Mouse (Mus musculus): Measurements from ENCODE around the gene Trio. TPM values are rescaled to one million over a fixed set of nuclear protein-coding genes. Genes with fewer than 3 reads are reported as not detected.

Trio gene
- total RNA-seq, 2 experiments from 2014 or later = 278 to 290 TPM

DNA sequence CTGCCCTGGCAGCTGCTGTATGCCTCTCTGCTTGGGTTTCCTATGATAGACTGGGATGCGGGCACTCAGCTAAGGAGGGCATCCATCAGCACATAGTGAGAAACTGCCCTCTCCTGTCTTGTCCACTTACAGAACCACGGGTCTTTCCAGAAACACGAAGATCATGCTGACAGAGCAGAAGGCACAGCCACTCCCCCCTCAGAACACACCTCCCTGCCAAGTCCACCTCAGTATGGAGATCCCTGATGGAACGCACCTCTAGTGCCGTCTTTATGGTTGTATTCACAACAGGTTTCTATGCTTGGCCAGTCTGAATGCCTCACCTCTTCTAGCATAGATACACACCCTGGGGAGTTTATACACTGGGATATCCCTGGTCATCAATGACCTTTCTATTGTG, 135.0 kb downstream of the Trio start:
- intact Hi-C loops (cut with DNase I) = no loop called here
- no peak for DNase-seq

DNA sequence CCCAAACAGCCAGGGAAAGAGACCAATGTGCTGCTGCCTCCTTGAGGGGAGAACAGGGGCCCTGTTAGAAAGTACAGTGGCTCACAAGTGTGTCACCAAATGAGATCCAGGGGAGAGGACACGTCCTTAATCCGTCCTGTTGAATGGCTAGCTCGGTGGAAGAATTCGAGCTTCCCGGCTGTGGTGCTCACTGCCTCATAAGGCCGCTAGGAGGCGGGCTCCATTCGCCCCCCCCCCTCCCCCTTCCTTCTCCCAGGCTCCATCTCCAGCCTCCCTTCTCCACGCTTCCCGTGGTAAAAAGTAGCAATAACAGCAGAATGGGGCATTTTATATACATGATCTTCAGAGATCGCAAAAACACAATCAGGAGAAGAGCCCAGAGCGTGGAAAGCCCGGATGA, 137.5 kb downstream of the Trio start:
- intact Hi-C loops (cut with DNase I) = no loop called here
- DNase-seq = no peak

DNA sequence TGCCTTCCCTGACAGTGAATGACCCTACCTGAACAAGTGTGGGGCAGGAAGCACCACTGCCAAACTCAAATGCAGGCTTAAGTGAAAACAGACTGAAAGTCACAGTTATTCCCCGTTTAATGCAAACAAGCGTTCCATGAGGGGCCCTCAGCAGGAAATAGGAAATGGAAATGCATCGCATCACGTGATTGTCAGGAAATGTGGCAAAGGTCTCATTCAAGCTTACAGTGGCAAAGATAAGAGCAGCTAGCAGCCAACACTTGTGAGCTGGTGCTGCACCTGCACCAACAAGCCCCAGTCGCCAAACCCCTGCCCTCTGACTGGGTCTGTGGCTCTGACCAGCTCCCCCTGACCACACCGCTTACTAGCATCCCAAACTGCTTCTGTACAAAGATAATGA, 138.7 kb downstream of the Trio start:
- DNase-seq = no peak
- intact Hi-C loops (cut with DNase I) = no loop called here

DNA sequence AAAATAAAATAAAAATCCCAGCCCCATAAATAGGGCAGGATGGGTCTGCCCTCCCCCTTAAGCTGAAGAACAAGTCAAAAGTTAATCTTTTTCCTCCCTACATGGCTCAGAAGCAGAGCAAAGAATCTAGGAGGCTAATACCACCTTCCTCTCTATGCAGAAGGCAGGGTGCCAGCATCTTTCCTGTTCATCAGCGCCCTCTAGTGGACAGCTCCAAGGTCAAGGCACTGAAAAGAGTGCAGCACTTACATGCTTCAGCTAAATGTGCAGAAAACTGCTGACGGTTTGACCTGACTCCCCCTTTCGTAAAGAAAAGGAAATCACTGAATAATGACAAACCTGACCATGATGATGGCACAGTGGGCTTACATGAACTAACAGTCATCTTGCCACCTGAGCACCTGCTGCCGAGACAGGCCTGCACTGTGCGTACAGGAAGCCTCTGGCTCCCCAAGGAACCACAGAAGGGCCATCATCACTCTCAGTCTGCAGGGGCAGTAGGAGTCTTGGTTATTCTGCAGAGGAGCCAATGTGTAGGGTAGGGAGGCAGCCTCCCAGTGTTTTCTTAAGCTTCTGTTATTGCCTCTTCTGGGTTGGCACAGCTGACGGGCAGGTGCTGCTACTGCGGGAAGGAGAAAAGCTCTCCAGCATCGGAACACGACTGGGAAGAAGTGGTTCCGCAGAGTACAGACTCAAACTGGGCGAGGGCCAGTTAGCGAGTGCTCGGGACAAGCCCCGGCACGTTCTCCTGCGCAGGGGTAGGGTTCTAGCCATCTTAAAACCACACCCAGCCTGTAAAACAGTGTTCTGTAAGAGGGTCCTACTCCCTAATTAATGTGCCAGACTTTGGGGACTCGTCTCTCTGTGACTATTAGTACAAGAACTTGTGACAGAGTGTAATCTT, 141.0 kb downstream of the Trio start:
- intact Hi-C loops (cut with DNase I) = no loop called here
- peak; percentile 80 for DNase-seq

DNA sequence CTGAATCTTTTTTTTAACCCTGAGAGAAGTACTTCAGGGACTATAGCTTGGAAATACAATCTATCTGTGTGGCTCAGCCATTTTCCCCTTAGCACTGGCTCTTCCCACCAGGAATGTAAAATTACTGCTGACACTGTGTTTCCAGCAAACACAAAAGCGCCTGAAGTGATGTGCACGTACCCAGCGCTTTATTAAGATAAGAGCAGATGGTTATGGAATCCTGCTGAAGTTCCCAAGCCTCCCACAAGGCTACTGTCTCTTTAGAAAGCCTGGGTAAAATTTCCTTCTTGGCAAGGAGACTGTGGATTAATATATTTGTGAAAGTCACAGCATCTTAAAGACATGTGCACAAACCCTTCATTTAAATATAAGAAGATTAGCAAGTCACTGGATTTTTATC, 141.8 kb downstream of the Trio start:
- intact Hi-C loops (cut with DNase I) = no loop called here
- no peak for DNase-seq

DNA sequence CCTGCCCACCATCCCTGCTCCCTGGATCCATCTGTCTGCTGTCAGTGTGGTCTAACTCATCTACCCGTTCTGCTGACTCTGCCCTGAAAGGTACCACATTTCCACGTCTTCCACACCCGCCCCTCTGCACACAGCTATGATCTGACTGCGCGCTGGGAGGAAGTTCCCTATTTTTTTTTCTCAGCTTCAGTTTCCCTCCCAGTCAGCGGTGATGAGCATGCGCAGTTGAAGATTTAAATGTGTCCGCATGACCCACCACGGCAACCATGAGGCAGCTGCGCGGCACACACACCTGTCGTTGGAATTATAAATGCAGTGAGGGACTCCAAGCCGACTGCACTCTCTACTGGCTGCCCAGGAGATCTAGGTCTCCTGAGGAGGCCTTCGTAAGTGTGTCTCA, 142.8 kb downstream of the Trio start:
- intact Hi-C loops (cut with DNase I) = no loop called here

DNA sequence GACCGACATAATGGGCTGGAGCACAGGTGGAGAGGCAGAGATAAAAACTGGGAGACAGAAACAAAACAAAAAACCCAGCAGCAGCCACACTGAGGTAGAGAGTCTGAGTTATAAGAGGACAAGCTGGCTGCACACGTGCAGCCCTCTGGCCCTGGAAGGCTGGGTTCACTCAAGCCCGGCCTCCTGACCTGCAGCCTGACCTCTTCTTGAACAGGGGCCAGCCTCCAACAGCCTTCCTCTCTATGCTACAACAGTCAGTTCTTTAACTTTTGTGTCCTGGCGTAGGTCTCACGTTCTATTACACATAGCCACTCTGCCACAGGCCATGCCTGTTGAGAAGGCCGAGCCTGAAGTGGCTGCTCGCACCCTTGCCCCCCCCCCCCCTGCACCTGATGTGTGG, 147.8 kb downstream of the Trio start:
- intact Hi-C loops (cut with DNase I) = no loop called here
- no peak for DNase-seq

More for the DNA sequence above, 142.8 kb downstream of the Trio start:
- DNase-seq = no peak

DNA sequence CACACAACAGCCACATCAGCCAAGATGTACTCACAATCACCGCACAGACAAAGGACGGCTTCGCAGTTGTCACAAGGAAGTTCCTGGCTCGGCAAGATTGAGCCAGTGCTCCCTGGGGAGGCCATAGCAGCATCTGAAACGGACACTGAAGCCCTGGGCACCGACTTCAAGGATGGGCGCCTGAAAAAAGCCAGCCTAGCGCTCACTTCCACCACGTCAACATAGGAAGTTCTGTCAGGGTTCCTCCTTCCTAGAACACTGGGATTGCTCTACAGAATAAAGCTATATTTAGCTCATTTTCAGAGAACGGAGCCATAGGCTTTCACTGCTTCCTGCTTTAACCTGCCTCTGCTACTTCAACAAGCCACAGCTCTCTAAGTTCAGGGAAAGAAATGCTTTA, 149.3 kb downstream of the Trio start:
- intact Hi-C loops (cut with DNase I) = no loop called here

DNA sequence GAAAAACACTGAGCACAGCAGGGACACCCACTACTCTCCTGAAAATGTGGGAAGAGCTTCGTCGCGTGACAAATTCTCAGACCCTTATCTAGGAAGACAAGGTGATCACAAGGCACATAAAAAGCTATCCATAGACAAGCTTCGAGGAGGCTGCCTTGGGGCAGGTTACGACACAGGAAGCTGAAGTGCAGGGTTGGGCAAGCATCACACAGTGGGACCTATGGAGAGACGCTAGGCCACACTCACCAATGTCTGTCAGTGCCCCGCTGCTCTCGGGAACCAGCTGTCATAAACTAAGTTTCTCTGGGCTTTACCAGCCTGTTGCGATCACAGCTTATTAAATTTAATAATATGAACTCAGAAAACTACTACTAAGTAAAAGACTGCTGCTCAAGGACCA, 149.9 kb downstream of the Trio start:
- no peak for DNase-seq
- intact Hi-C loops (cut with DNase I) = no loop called here

More for the DNA sequence above, 149.3 kb downstream of the Trio start:
- no peak for DNase-seq

DNA sequence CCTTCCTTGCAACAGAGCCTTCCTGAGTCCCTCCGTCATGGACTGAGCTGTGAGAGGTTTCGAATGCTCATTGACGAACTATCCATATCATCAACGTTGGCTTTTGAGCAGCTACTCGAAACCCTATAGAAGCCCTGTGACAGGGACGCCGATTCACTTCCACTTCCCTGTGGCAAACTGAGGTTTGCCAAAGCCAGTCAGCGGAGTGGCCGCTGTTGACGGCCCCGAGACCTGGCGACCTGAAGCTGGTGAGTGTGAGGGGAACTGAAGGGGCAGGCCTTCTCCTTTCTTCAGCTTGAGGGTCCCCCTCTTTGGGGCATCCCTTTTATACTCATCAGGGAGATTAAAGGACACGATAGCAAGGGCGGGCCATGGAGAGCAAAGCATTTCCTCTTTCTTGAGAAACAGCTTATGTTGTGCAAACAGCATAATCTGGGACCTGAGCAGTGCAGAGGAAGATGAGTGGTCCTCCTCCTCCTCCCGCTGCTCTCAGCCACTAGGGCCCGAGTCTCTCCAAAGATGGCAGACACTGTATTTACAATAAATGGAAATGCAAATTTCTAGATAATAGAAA, 151.8 kb downstream of the Trio start:
- intact Hi-C loops (cut with DNase I) = no loop called here
- DNase-seq = no peak

DNA sequence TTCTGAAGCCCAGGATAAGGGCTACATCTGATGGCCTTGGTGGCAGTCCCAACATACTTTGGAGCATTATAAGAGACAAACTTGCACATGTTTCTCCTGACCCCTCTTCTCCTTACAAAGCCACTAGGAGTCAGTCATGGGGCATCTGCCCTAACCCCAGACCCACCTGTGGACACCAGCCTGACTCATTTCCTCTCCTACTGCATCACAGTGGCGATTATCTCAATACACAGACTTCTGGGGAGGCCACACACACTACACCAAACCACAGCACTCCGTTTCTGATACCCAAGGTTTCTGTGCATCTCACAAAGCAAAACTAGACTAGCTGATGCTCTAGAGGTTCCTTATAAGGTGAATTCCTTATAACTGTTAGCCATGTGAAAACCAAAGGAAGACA, 153.4 kb downstream of the Trio start:
- DNase-seq = no peak
- intact Hi-C loops (cut with DNase I) = no loop called here

DNA sequence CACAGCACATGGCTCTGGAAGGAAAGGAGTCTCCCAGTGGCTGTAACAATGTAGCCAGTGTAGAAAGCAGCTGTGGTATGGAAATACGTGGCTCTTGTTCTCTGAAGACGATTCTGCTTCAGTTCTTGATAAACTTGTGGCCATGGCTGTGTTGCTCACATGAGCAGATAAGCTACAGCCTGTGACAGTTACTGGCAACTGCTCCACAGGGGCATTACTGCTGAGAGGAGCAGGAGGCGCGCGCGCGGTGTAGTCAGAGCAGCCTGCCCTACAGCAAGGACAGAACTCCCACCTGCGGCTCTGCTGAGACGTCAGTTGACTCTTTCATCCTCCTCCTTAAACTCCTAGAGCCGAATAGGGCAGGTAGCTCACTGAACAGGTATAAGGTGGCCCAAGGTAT, 153.9 kb downstream of the Trio start:
- no peak for DNase-seq
- intact Hi-C loops (cut with DNase I) = no loop called here

DNA sequence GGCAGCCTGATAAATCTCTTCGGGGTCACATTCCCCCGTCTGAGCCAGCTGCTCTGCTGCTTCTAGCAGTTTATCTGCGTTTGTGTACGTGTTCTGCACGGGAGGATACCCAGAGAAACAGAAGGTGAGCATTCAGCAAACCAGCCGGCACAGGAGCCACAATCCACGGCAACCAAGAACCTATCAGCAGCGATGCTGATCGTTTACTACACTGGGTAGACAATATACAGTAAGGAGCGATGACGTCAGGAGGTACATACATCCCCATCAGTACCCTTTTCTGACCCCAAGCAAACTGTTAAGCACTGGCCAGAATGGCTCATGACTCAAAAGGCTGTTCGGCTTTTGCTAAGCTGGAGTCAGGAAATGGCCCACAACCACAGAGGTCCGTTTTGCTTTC, 154.4 kb downstream of the Trio start:
- intact Hi-C loops (cut with DNase I) = no loop called here
- DNase-seq = no peak

DNA sequence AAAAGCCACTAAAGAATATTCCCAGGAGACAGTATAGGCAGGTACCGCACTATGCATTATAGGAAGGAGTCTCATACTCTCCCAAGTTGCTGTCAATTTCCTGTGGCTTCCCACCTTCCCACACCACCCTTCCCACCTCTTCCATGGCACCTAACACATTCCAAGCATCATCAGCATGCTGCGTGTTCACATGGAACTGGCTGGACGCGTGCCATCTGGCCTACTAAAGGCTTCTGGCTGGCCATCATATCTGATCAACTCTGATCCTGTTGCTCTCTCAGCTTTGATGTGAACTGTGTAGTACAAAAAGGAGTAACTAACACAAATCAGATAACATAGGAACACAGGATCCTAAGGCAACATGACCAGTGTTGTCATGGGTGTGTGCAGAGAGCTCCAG, 156.6 kb downstream of the Trio start:
- DNase-seq = peak; percentile 41
- intact Hi-C loops (cut with DNase I) = no loop called here

DNA sequence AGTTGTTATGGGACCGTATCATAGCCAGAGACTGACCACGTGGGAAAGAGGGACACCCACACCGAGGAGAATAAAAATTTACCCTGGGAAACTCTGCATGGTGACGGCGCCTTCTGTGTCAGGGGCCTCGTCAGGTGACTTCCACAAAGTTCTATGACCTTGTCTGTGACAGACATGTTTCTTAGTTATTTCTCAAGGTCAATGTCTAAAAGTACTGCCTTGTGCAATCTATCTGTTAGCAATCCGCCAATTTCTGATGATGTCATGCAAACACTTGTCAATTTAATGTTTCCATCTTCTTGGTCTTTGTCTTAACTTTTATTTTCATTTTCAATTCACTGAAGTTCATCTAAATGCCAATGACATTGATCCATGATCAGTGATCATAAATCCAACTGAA, 157.8 kb downstream of the Trio start:
- no peak for DNase-seq
- intact Hi-C loops (cut with DNase I) = no loop called here

DNA sequence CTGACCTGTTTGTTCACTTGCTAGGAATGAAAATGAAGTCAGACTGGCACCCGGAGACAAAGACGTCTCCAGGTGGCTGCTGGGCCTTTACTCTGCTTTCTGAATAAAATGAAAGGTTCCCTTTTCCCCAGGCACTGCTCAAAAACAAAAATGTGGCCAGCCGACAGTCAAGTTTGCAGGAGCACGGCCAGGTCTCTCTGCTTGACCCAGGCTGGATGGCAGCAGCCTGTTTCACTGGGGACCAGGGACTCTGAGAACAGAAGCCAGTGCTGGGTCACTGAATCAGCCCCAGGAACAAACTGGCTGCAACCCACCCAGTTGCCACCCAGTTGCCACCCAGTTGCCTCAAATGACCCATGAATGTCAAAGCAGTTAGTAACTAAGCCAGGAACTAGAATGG, 159.2 kb downstream of the Trio start:
- DNase-seq = no peak
- intact Hi-C loops (cut with DNase I) = no loop called here

DNA sequence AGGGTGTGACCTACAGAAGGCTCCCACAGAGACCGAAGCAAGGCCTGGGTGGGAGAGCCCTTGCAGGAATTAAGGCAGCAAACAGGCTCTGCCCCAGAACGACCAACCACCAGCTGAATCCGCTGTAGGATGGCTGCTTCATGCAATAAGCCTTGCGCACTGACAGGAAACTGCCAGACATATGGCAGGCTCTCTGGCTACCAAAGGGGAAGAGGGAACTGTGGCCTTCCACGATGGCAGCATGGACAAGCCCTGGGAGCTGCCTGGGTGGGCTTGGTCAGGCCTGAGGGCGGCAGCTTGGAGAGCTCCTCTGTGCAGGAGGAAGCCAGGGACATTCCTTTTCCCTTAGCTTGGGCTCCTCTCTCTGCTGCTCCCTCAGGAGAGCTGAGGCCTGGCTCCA, 159.6 kb downstream of the Trio start:
- intact Hi-C loops (cut with DNase I) = no loop called here
- DNase-seq = no peak

DNA sequence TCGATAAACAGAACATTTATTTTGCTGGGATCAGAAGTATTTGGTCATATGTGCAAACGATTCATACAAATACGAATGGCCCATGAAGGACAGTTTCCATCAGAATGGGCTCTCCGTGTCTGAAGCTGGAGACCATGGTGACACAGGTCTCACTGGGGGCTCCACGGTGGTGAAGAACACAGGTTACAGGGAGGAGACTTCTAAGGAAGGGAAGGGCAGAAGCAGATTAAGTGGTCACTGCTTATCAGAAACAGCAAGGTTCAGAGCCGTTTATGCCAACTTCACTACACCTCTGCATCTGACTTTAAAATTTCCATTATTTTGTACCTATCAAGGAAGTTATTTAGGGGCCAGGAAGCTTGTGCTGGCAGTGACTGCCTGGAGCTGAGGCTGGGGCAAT, 161.3 kb downstream of the Trio start:
- no peak for DNase-seq
- intact Hi-C loops (cut with DNase I) = no loop called here

DNA sequence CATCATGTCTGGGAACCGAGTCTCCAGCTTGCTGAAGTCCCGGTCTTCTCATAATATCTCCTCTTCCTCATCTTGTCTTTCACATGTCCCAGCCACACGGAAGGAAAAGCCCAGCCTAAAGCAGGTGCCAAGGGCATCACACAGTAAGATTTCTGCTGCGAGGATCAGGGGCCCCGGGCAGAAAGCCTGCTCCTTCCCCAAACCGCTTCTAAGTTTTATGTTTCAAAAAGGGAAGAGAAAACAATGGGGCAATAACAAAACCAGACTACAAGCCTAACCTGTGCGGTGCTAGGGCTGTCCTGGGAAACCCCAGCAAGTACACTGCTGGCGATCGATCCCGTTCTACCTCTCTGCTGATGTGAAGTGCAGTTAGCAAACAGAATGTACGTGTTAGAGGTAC, 162.7 kb downstream of the Trio start:
- DNase-seq = no peak
- intact Hi-C loops (cut with DNase I) = no loop called here

DNA sequence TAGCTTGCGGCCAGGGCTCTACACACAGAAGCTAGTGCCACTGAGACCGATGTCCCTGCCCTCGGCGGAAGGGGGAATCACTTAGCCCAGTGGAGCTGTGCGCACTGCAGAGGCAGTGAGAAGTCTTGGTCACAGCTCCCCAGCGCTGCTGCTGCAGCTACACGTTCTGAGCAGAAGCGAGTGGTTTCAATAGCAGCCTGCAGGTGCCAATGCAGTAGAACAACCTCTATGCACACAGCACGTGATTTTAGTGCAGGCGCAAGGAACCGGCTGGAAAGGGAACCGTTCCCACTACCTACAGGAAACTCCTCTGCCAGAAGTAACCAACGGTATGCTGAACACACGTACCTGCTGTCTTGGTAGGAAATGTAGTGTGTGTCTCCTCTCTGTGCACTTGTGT, 165.2 kb downstream of the Trio start:
- intact Hi-C loops (cut with DNase I) = no loop called here
- DNase-seq = no peak

DNA sequence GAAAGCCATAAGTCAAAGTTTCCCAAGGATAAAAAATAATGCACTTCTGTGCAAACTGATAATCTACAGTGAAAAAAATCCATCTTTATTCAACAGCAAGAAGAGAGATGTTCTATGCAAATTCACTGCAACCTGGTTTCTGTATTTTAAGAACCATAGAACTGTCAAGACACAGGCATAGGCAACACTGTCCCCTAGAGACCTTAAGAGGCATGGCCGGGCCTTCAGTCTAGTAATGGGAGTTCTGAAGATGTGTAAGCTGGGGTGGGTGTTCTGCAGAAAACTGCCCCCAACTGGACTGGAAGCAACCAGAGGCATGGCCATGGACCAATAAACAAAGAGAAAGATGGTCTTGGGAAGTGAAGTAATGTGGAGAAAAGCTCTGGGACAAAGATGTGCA, 166.1 kb downstream of the Trio start:
- intact Hi-C loops (cut with DNase I) = no loop called here
- DNase-seq = no peak

DNA sequence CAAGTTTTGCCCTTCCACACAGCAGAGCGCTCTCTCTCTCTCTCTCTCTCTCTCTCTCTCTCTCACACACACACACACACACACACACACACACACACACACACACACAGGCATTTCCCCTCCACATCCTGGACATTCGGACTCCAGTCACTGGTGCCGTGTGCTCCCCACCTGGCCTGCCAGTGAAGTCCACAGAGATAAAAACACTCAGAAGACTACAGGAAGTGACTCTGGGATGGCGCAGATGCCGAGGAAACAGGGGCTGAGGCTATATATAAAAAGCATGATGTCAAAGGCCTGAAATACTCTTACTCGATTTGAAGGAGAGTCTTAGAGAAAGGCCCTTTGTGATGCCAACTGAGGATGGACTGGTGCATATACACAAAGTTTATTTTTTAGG, 166.5 kb downstream of the Trio start:
- no peak for DNase-seq
- intact Hi-C loops (cut with DNase I) = no loop called here

Measured in left cerebral cortex, postnatal 4 days (tissue).